Mouse (Mus musculus) cortical plate, adult 2 months (tissue): Measurements from ENCODE around the gene Pbx2. TPM values are rescaled to one million over a fixed set of nuclear protein-coding genes. Genes with fewer than 3 reads are reported as not detected.

ENCODE experiments used
- H3K27ac ChIP-seq: fragments of 200-500 bp; 2 replicates; pipeline ENCODE4 v1.5.1; 2012; ENCODE audit warnings: low read length, control low read depth, inconsistent platforms; ENCODE audit not compliant: insufficient read depth
- H3K4me1 ChIP-seq: fragments of 200-500 bp; 2 replicates; pipeline ENCODE4 v1.6.1; 2011; ENCODE audit warnings: low read length; ENCODE audit not compliant: control insufficient read depth, insufficient read depth
- H3K4me3 ChIP-seq: fragments of 200-500 bp; 2 replicates; pipeline ENCODE4 v1.5.1; 2011; ENCODE audit warnings: mild to moderate bottlenecking, low read length, control low read depth; ENCODE audit not compliant: insufficient read depth
- CTCF ChIP-seq: fragments of 200-500 bp; IDR thresholded peaks from 2 replicates; pipeline ENCODE4 v1.5.1; 2011; ENCODE audit warnings: mild to moderate bottlenecking, control low read depth, low read length; ENCODE audit not compliant: insufficient read depth; ENCODE audit errors: extremely low read depth
- POLR2A ChIP-seq: fragments of 200-500 bp; IDR thresholded peaks from 2 replicates; pipeline ENCODE4 v1.6.1; 2011; ENCODE audit warnings: mild to moderate bottlenecking, low read length, control low read depth; ENCODE audit not compliant: insufficient read depth; ENCODE audit errors: extremely low read depth
- polyA plus RNA-seq: library from polyadenylated mRNA; depleted of rRNA; stranded (reverse); fragments of >200 nt; gene quantifications from 2 replicates; pipeline ENCODE4 v1.2.3, GENCODE M21; 2012; rRNA removed

Pbx2 gene
- polyA plus RNA-seq, 1 experiment = 66.2 TPM

- Histone ChIP-seq H3K4me1 (peaks cover 3% of the 10 kb centered on the region), H3K4me3 (no peak overlapping the region), H3K27ac (no peak overlapping the region)
- TF ChIP-seq POLR2A (no peak), CTCF (no peak)
Measured at GRCm38 (mm10) chr17:34645831-34646511, 54.9 kb downstream of the Pbx2 start.

Other genes starting within 250 kb of the Pbx2 start
- gene Btnl2, start 236.4 kb upstream of the Pbx2 start, polyA plus RNA-seq = not detected in 2 replicates
- 0.04 TPM in 1 of 2 replicates, not detected in the other for gene Btnl1, start 214.1 kb upstream of the Pbx2 start, polyA plus RNA-seq
- 7.4 and 8.7 TPM in 2 replicates for gene BC051142, start 192.4 kb upstream of the Pbx2 start, polyA plus RNA-seq
- not detected in 2 replicates for gene Btnl4, start 113.9 kb upstream of the Pbx2 start, polyA plus RNA-seq
- not detected in 2 replicates for gene Btnl6, start 73.9 kb upstream of the Pbx2 start, polyA plus RNA-seq
- gene Notch4, start 27.0 kb upstream of the Pbx2 start, polyA plus RNA-seq = 3.4 and 3.8 TPM in 2 replicates
- 2.9 and 3.5 TPM in 2 replicates for gene Gpsm3, start 1.5 kb upstream of the Pbx2 start, polyA plus RNA-seq
- gene Ager, start 6.6 kb downstream of the Pbx2 start, polyA plus RNA-seq = 1.5 and 1.6 TPM in 2 replicates
- 125 and 130 TPM in 2 replicates for gene Rnf5, start 12.4 kb downstream of the Pbx2 start, polyA plus RNA-seq
- gene Agpat1, start 13.0 kb downstream of the Pbx2 start, polyA plus RNA-seq = 225 and 236 TPM in 2 replicates
- 5.3 and 6.1 TPM in 2 replicates for gene Egfl8, start 24.7 kb downstream of the Pbx2 start, polyA plus RNA-seq
- 31.1 and 32.7 TPM in 2 replicates for gene Ppt2, start 37.2 kb downstream of the Pbx2 start, polyA plus RNA-seq
- 160 and 165 TPM in 2 replicates for gene Prrt1, start 38.3 kb downstream of the Pbx2 start, polyA plus RNA-seq
- gene Fkbpl, start 53.5 kb downstream of the Pbx2 start, polyA plus RNA-seq = 7.8 and 8.7 TPM in 2 replicates
- gene Atf6b, start 55.9 kb downstream of the Pbx2 start, polyA plus RNA-seq = 59.6 and 64.1 TPM in 2 replicates
- 2.2 and 2.6 TPM in 2 replicates for gene Tnxb, start 79.3 kb downstream of the Pbx2 start, polyA plus RNA-seq
- 10.7 and 14.8 TPM in 2 replicates for gene C4b, start 152.6 kb downstream of the Pbx2 start, polyA plus RNA-seq
- not detected in 2 replicates for gene Cyp21a1, start 213.3 kb downstream of the Pbx2 start, polyA plus RNA-seq
- 80.0 and 80.7 TPM in 2 replicates for gene Stk19, start 245.7 kb downstream of the Pbx2 start, polyA plus RNA-seq
- 53.1 and 55.5 TPM in 2 replicates for gene Dxo, start 245.8 kb downstream of the Pbx2 start, polyA plus RNA-seq